Mouse (Mus musculus) kidney, postnatal 4 days (tissue): ENCODE results near the gene Slc38a9.
"Not testable (repeated sequence)": the region's sequence is repeated elsewhere in the genome, so short reads cannot be mapped to it uniquely, and the experiment has no call there.

ENCODE experiments used
- DNase-seq, 2 experiments: peaks; one replicate each; pipeline ENCODE4 v3.0.0; 2021; ENCODE audit warnings: mixed read lengths in 2 of 2

Gene Slc38a9

GRCm38 (mm10) chr13:112686155-112686554 is 25.6 kb downstream of the Slc38a9 start:
- DNase-seq, result no peak

GRCm38 (mm10) chr13:112692870-112693553 is 32.5 kb downstream of the Slc38a9 start:
- DNase-seq, result no peak

GRCm38 (mm10) chr13:112695526-112696240 is 35.1 kb downstream of the Slc38a9 start:
- DNase-seq, result no peak

- no peak for DNase-seq
Observed at GRCm38 (mm10) chr13:112701256-112701655, 40.7 kb downstream of the Slc38a9 start.

- DNase-seq, result no peak
Observed at GRCm38 (mm10) chr13:112706351-112706750, 45.8 kb downstream of the Slc38a9 start.

GRCm38 (mm10) chr13:112720078-112720736 is 59.7 kb downstream of the Slc38a9 start:
- DNase-seq, result no peak

GRCm38 (mm10) chr13:112721946-112722729 is 61.6 kb downstream of the Slc38a9 start:
- peak; percentile 67 to 75 for DNase-seq

- not testable (repeated sequence) for DNase-seq
Observed at GRCm38 (mm10) chr13:112724260-112724659, 63.7 kb downstream of the Slc38a9 start.

- peak in 1 of 2 experiments; percentile 41 for DNase-seq
Observed at GRCm38 (mm10) chr13:112726002-112726401, 65.5 kb downstream of the Slc38a9 start.

- no peak for DNase-seq
Observed at GRCm38 (mm10) chr13:112733311-112733710, 72.8 kb downstream of the Slc38a9 start.

GRCm38 (mm10) chr13:112734906-112735713 is 74.6 kb downstream of the Slc38a9 start:
- DNase-seq, result peak; percentile 78 to 84

- DNase-seq, result no peak
Observed at GRCm38 (mm10) chr13:112736407-112736806, 75.9 kb downstream of the Slc38a9 start.

- no peak for DNase-seq
Observed at GRCm38 (mm10) chr13:112737110-112737509, 76.6 kb downstream of the Slc38a9 start.

- DNase-seq, result no peak
Observed at GRCm38 (mm10) chr13:112738005-112738404, 77.5 kb downstream of the Slc38a9 start.

GRCm38 (mm10) chr13:112740073-112740472 is 79.5 kb downstream of the Slc38a9 start:
- no peak for DNase-seq

GRCm38 (mm10) chr13:112742076-112742830 is 81.7 kb downstream of the Slc38a9 start:
- no peak for DNase-seq

- DNase-seq, result no peak
Observed at GRCm38 (mm10) chr13:112743647-112744046, 83.1 kb downstream of the Slc38a9 start.

- DNase-seq, result no peak
Observed at GRCm38 (mm10) chr13:112744061-112744849, 83.7 kb downstream of the Slc38a9 start.

- DNase-seq, result no peak
Observed at GRCm38 (mm10) chr13:112745936-112746694, 85.6 kb downstream of the Slc38a9 start.

- no peak for DNase-seq
Observed at GRCm38 (mm10) chr13:112746695-112747055, 86.1 kb downstream of the Slc38a9 start.
